Mouse (Mus musculus) embryonic facial prominence, embryonic 11.5 days (tissue): ENCODE measurements around the gene P4ha3. TPM values are rescaled to one million over a fixed set of nuclear protein-coding genes. Genes with fewer than 3 reads are reported as not detected.

Experiments used
- ATAC-seq: fragments of 200-750 bp; cut with Nextera tagmentation; replicated peaks from 2 replicates; pipeline ENCODE4 v1.8.0; 2017; ENCODE audit warnings: low read depth; ENCODE audit not compliant: insufficient number of reproducible peaks, low FRiP score, low TSS enrichment
- DNase-seq: peaks from one replicate; pipeline ENCODE4 v3.0.0-alpha.2; 2015; ENCODE audit warnings: low spot score
- H3K27ac ChIP-seq: fragments of 300-500 bp; sonication (generic); replicated peaks from 2 replicates; pipeline ENCODE4 v1.5.1; 2014; ENCODE audit warnings: mild to moderate bottlenecking, low read depth, low read length, control low read depth
- H3K27me3 ChIP-seq: fragments of 300-500 bp; sonication (generic); 2 replicates; pipeline ENCODE4 v1.6.1; 2014; ENCODE audit warnings: mild to moderate bottlenecking, low read length, moderate library complexity, mixed read lengths; ENCODE audit not compliant: control insufficient read depth, insufficient read depth
- H3K36me3 ChIP-seq: fragments of 300-500 bp; sonication (generic); replicated peaks from 2 replicates; pipeline ENCODE4 v1.6.1; 2014; ENCODE audit warnings: low read depth, mild to moderate bottlenecking, low read length, moderate library complexity, mixed read lengths; ENCODE audit not compliant: control insufficient read depth, insufficient read depth
- H3K4me1 ChIP-seq: fragments of 300-500 bp; sonication (generic); 2 replicates; pipeline ENCODE4 v1.6.1; 2014; ENCODE audit warnings: low read length, mixed read lengths; ENCODE audit not compliant: control insufficient read depth, insufficient read depth
- H3K4me2 ChIP-seq: fragments of 300-500 bp; sonication (generic); 2 replicates; pipeline ENCODE4 v1.6.1; 2014; ENCODE audit warnings: low read depth, mild to moderate bottlenecking, control low read depth, low read length, moderate library complexity
- H3K4me3 ChIP-seq: fragments of 300-500 bp; sonication (generic); 2 replicates; pipeline ENCODE4 v1.5.1; 2014; ENCODE audit warnings: low read depth, low read length, control low read depth
- H3K9ac ChIP-seq: fragments of 300-500 bp; sonication (generic); replicated peaks from 2 replicates; pipeline ENCODE4 v1.6.1; 2014; ENCODE audit warnings: mild to moderate bottlenecking, control low read depth, low read length
- H3K9me3 ChIP-seq: fragments of 300-500 bp; sonication (generic); replicated peaks from 2 replicates; pipeline ENCODE4 v1.6.1; 2016; ENCODE audit warnings: mild to moderate bottlenecking, low read length, inconsistent platforms, mixed read lengths; ENCODE audit not compliant: control insufficient read depth
- WGBS: fragments of 180-500 bp; shearing (Covaris S2); extraction: QIAGEN DNeasy Blood & Tissue Kit; methylation state at CpG from one replicate; pipeline ENCODE4 v1.1.7; 2014; 5-methylcytosine and 5-hydroxymethylcytosine counted together
- polyA plus RNA-seq: library from polyadenylated mRNA; unstranded; fragments of >200 nt; fragmentation: Nextera tagmentation; extraction: Ambion mirVana; gene quantifications from 2 replicates; pipeline ENCODE4 v1.2.1, GENCODE M21; 2014

The P4ha3 gene
- polyA plus RNA-seq, 1 experiment from 2014 or later: 10.2 TPM

- Histone ChIP-seq H3K4me2 (no peak overlapping the region), H3K4me1 (no peaks in the 10 kb centered on the region), H3K9ac (no peak overlapping the region), H3K27me3 (no peaks in the 10 kb centered on the region), H3K27ac (no peak overlapping the region), H3K9me3 (no peaks in the 10 kb centered on the region), H3K36me3 (no peaks in the 10 kb centered on the region), H3K4me3 (no peak overlapping the region)
- no peak for DNase-seq
- ATAC-seq: no peak
Measured at GRCm38 (mm10) chr7:100357856-100358255, 72.5 kb downstream of the P4ha3 start.

GRCm38 (mm10) chr7:100363162-100363561, 77.8 kb downstream of the P4ha3 start:
- Histone ChIP-seq H3K4me3 (no peak overlapping the region), H3K9me3 (no peaks in the 10 kb centered on the region), H3K4me2 (no peak overlapping the region), H3K4me1 (no peaks in the 10 kb centered on the region), H3K27ac (no peak overlapping the region), H3K27me3 (no peaks in the 10 kb centered on the region), H3K9ac (no peak overlapping the region), H3K36me3 (no peaks in the 10 kb centered on the region)
- DNase-seq (no peak), ATAC-seq (no peak)
- WGBS: 87% methylated on average over 2 of the region's 2 CpGs

GRCm38 (mm10) chr7:100364888-100365287, 79.6 kb downstream of the P4ha3 start:
- no peak for ATAC-seq
- no peak overlapping the region for H3K4me3 ChIP-seq
- H3K27me3 ChIP-seq: no peaks in the 10 kb centered on the region
- DNase-seq: peak; percentile 34
- no peak overlapping the region for H3K4me2 ChIP-seq
- H3K27ac ChIP-seq: no peak overlapping the region
- H3K36me3 ChIP-seq: no peaks in the 10 kb centered on the region
- 31% methylated on average over 6 of the region's 6 CpGs for WGBS
- no peaks in the 10 kb centered on the region for H3K4me1 ChIP-seq
- no peaks in the 10 kb centered on the region for H3K9me3 ChIP-seq
- no peak overlapping the region for H3K9ac ChIP-seq

Other genes with a start within 250 kb of the P4ha3 start
- 99.9 and 110 TPM in 2 replicates for gene Pold3, start 164.0 kb upstream of the P4ha3 start, polyA plus RNA-seq
- gene Lipt2, start 126.2 kb upstream of the P4ha3 start, polyA plus RNA-seq: 26.4 and 34.9 TPM in 2 replicates
- 13.7 and 16.9 TPM in 2 replicates for gene Kcne3, start 109.0 kb upstream of the P4ha3 start, polyA plus RNA-seq
- 6.2 and 6.7 TPM in 2 replicates for gene Pgm2l1, start 58.1 kb upstream of the P4ha3 start, polyA plus RNA-seq
- 32.4 and 32.8 TPM in 2 replicates for gene C2cd3, start 86.7 kb downstream of the P4ha3 start, polyA plus RNA-seq
- 68.9 and 69.9 TPM in 2 replicates for gene Ppme1, start 86.8 kb downstream of the P4ha3 start, polyA plus RNA-seq
- gene Ucp3, start 187.5 kb downstream of the P4ha3 start, polyA plus RNA-seq: not detected in 2 replicates
- gene Ucp2, start 207.8 kb downstream of the P4ha3 start, polyA plus RNA-seq: 98.4 and 108 TPM in 2 replicates
- gene Dnajb13, start 229.4 kb downstream of the P4ha3 start, polyA plus RNA-seq: 0.07 and 0.60 TPM in 2 replicates